Mouse (Mus musculus): ENCODE measurements around the gene Sult1b1. TPM values are rescaled to one million over a fixed set of nuclear protein-coding genes. Genes with fewer than 3 reads are reported as not detected.

The Sult1b1 gene
- not detected in 2 replicates for total RNA-seq (2014; rRNA removed)
- polyA plus RNA-seq (2015; fragmentation: Nextera tagmentation; extraction: Ambion mirVana), result not detected in 2 replicates

DNA sequence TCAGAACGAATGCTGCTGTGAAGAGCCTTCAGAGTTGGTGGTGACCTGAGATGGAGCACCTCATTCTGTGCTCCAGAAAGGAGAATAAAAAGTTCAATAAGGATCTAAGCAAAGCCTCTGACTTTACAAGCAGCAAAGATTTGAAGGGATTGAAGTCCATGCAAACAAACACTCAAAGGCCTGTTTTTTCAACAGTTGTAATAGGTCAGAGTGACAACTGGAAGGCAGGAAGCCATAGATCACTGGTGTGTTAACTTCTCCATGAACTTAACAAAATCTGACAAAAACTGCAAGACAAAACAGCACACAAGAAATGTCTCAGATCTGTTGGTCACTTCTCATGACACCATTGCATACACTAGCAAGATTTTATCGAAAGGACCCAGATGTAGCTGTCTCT is at the start of gene Sult1b1:
Gene Sult1b1 (minus strand): TSS at position 85 of the 400 bp plus-strand sequence.
- DNase-seq, result no peak
- no peak for ATAC-seq
- Histone ChIP-seq H3K4me1 (ENCODE audit: insufficient read depth) (no peaks in the 10 kb centered on the region), H3K4me3 (ENCODE audit: low read depth, low read length) (no peak within 1 kb of the TSS), H3K36me3 (ENCODE audit: insufficient read depth) (no peaks in the 10 kb centered on the region), H3K4me2 (ENCODE audit: low read depth) (no peak within 1 kb of the TSS), H3K27ac (ENCODE audit: low read depth, low read length) (no peak within 1 kb of the TSS), H3K9me3 (ENCODE audit: low read length) (no peaks in the 10 kb centered on the region), H3K9ac (no peak within 1 kb of the TSS), H3K27me3 (ENCODE audit: insufficient read depth, low read length) (no peaks in the 10 kb centered on the region)
- 94% methylated on average over 2 of the region's 2 CpGs for WGBS
- no peak for TF ChIP-seq CTCF (IDR thresholded peaks at IDR 0.05; ENCODE audit: low read depth)

GRCm38 (mm10) chr5:87580389-87580788 is 42.4 kb upstream of the Sult1b1 start:
- H3K9ac ChIP-seq, result no peak overlapping the region
- no peaks in the 10 kb centered on the region for H3K9me3 ChIP-seq (ENCODE audit: low read length)
- no peak overlapping the region for H3K27ac ChIP-seq (ENCODE audit: low read depth, low read length)
- H3K27me3 ChIP-seq (ENCODE audit: insufficient read depth, low read length), result no peaks in the 10 kb centered on the region
- H3K4me1 ChIP-seq (ENCODE audit: insufficient read depth), result no peaks in the 10 kb centered on the region
- no peak for ATAC-seq
- no peak overlapping the region for H3K4me2 ChIP-seq (ENCODE audit: low read depth)
- no peaks in the 10 kb centered on the region for H3K36me3 ChIP-seq (ENCODE audit: insufficient read depth)
- 75% methylated on average over 1 of the region's 1 CpGs for WGBS
- TF ChIP-seq CTCF (IDR thresholded peaks at IDR 0.05; ENCODE audit: low read depth), result no peak
- H3K4me3 ChIP-seq (ENCODE audit: low read depth, low read length), result no peak overlapping the region
- DNase-seq, result no peak

DNA sequence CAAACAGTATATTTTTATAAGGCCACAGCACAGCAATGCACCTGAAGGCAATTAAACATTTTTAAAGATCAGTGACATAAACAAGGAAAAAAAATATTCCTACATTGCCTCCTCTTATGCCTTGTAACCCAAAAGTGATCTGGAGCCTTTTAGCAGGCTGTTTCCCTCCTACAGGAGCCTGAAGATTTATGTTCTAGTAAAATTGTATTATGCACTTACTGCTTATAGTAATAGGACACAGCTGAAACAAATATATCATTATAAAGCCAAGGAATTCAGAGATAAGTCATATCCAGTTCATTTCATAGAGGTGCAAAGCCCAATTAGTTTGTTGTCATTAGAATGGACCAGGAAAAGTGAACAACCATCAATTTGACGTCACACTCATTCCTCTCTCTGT is 36.2 kb upstream of the Sult1b1 start:
- H3K27me3 ChIP-seq (ENCODE audit: insufficient read depth, low read length), result no peaks in the 10 kb centered on the region
- H3K4me3 ChIP-seq (ENCODE audit: low read depth, low read length), result no peak overlapping the region
- no peak overlapping the region for H3K9ac ChIP-seq
- H3K36me3 ChIP-seq (ENCODE audit: insufficient read depth), result no peaks in the 10 kb centered on the region
- H3K27ac ChIP-seq (ENCODE audit: low read depth, low read length), result no peak overlapping the region
- no peak for ATAC-seq
- H3K4me1 ChIP-seq (ENCODE audit: insufficient read depth), result no peaks in the 10 kb centered on the region
- TF ChIP-seq CTCF (IDR thresholded peaks at IDR 0.05; ENCODE audit: low read depth), result no peak
- no peaks in the 10 kb centered on the region for H3K9me3 ChIP-seq (ENCODE audit: low read length)
- no peak overlapping the region for H3K4me2 ChIP-seq (ENCODE audit: low read depth)
- WGBS, result 70% methylated on average over 1 of the region's 1 CpGs
- no peak for DNase-seq

- H3K9me3 ChIP-seq (ENCODE audit: low read length), result no peaks in the 10 kb centered on the region
- ATAC-seq (no peak), DNase-seq (no peak)
- H3K36me3 ChIP-seq (ENCODE audit: insufficient read depth), result no peaks in the 10 kb centered on the region
- no peak for TF ChIP-seq CTCF (IDR thresholded peaks at IDR 0.05; ENCODE audit: low read depth)
- no peaks in the 10 kb centered on the region for H3K27me3 ChIP-seq (ENCODE audit: insufficient read depth, low read length)
- H3K9ac ChIP-seq, result no peak overlapping the region
- H3K4me2 ChIP-seq (ENCODE audit: low read depth), result no peak overlapping the region
- no peaks in the 10 kb centered on the region for H3K4me1 ChIP-seq (ENCODE audit: insufficient read depth)
- no peak overlapping the region for H3K27ac ChIP-seq (ENCODE audit: low read depth, low read length)
- H3K4me3 ChIP-seq (ENCODE audit: low read depth, low read length), result no peak overlapping the region
- 56% methylated on average over 5 of the region's 5 CpGs for WGBS
Measured at GRCm38 (mm10) chr5:87573490-87573889, 35.5 kb upstream of the Sult1b1 start.

DNA sequence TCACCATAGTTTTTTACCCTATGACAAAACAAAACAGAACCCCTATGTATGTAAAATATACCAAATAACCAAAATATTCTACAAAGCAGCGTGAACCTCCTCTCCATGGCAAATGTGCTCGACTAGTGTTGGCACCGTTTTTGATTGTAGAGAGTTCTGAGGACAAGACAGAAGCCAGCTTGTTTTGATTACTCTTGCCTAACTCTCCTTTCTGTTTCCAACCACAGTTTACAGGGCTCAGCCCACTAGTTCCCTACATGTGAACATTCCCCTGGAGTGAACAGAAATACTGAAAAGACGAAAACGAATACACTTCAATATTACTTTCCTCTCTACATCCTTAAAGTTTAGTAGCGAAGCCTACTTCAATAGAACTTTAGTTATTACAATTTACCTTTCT is 34.8 kb upstream of the Sult1b1 start:
- H3K4me2 ChIP-seq (ENCODE audit: low read depth), result no peak overlapping the region
- H3K4me3 ChIP-seq (ENCODE audit: low read depth, low read length), result no peak overlapping the region
- H3K27ac ChIP-seq (ENCODE audit: low read depth, low read length), result no peak overlapping the region
- DNase-seq (no peak), ATAC-seq (no peak)
- no peaks in the 10 kb centered on the region for H3K4me1 ChIP-seq (ENCODE audit: insufficient read depth)
- TF ChIP-seq CTCF (IDR thresholded peaks at IDR 0.05; ENCODE audit: low read depth), result no peak
- H3K27me3 ChIP-seq (ENCODE audit: insufficient read depth, low read length), result no peaks in the 10 kb centered on the region
- 85% methylated on average over 6 of the region's 6 CpGs for WGBS
- H3K36me3 ChIP-seq (ENCODE audit: insufficient read depth), result no peaks in the 10 kb centered on the region
- no peaks in the 10 kb centered on the region for H3K9me3 ChIP-seq (ENCODE audit: low read length)
- H3K9ac ChIP-seq, result no peak overlapping the region

DNA sequence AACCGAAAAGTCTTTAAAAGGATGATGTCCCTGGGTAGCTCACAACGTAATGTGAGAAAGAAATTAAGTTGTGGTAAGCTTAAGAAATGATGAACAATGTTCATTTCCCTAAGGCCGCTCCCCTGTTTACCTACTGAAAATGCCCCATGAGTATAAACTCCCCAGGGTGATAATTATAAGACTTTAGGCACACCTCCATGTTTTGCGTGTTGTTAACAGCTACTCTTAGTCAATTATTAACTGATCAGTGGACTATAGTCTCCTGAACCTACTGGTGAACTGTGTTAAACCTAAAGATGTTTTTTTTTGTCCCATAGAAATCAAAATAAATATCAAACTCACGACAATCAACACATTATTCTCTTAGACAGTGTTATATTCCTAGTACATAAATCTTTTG is 30.9 kb upstream of the Sult1b1 start, which contains the start of gene Sult1d1:
Gene Sult1d1 (minus strand): TSS at position 183 of the 400 bp plus-strand sequence.
- TF ChIP-seq CTCF (IDR thresholded peaks at IDR 0.05; ENCODE audit: low read depth), result no peak
- Histone ChIP-seq H3K27me3 (ENCODE audit: insufficient read depth, low read length) (no peaks in the 10 kb centered on the region), H3K9ac (no peak within 1 kb of the TSS), H3K4me3 (ENCODE audit: low read depth, low read length) (no peak within 1 kb of the TSS), H3K4me1 (ENCODE audit: insufficient read depth) (no peaks in the 10 kb centered on the region), H3K4me2 (ENCODE audit: low read depth) (no peak within 1 kb of the TSS), H3K36me3 (ENCODE audit: insufficient read depth) (no peaks in the 10 kb centered on the region), H3K9me3 (ENCODE audit: low read length) (no peaks in the 10 kb centered on the region), H3K27ac (ENCODE audit: low read depth, low read length) (no peak within 1 kb of the TSS)
- ATAC-seq (no peak), DNase-seq (no peak)
- 85% methylated on average over 5 of the region's 5 CpGs for WGBS

DNA sequence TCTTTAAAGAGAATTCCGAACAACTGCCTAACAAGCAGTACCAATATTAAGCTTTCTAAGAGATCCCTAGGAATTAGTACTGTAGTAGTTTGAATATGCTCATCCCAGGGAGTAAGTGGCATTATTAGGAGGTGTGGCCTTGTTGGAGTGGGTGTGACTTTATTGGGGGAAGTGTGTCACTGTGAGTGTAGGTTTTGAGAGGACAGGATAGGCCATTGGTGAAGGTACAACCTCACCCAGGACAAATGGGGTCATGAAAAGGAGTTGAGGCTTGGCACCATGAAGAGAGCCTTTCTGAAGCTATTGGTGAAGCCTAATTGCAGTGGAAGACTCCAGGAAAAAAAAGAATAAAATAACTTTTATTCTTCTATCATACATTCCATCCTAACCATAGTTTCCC is 29.3 kb upstream of the Sult1b1 start:
- H3K36me3 ChIP-seq (ENCODE audit: insufficient read depth), result no peaks in the 10 kb centered on the region
- DNase-seq (no peak), ATAC-seq (no peak)
- no peak overlapping the region for H3K4me3 ChIP-seq (ENCODE audit: low read depth, low read length)
- H3K9ac ChIP-seq, result no peak overlapping the region
- H3K9me3 ChIP-seq (ENCODE audit: low read length), result no peaks in the 10 kb centered on the region
- H3K4me1 ChIP-seq (ENCODE audit: insufficient read depth), result no peaks in the 10 kb centered on the region
- H3K27ac ChIP-seq (ENCODE audit: low read depth, low read length), result no peak overlapping the region
- no peak for TF ChIP-seq CTCF (IDR thresholded peaks at IDR 0.05; ENCODE audit: low read depth)
- WGBS, result 94% methylated on average over 1 of the region's 1 CpGs
- no peaks in the 10 kb centered on the region for H3K27me3 ChIP-seq (ENCODE audit: insufficient read depth, low read length)
- no peak overlapping the region for H3K4me2 ChIP-seq (ENCODE audit: low read depth)

DNA sequence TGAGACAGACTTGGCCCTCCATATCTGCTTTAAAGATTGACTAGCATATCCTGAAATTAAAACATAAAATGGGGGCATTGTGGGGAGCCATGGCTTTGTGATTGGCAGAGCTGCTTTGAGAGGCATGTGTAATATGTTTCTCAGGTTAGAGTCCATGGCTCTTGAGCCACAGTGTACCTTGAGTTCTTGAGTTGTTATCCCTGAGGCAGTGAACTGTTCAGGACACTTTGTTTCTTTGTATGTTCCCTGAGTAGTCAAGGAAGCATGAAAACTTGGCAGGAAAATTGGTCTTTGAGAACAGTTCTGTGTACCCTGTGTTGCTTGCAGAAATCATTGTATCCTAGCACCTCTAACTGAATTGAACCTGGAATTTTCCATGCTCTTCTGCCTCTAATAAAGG is 25.0 kb upstream of the Sult1b1 start:
- H3K4me3 ChIP-seq (ENCODE audit: low read depth, low read length), result no peak overlapping the region
- no peak overlapping the region for H3K4me2 ChIP-seq (ENCODE audit: low read depth)
- ATAC-seq, result no peak
- no peaks in the 10 kb centered on the region for H3K9me3 ChIP-seq (ENCODE audit: low read length)
- H3K9ac ChIP-seq, result no peak overlapping the region
- no peak for TF ChIP-seq CTCF (IDR thresholded peaks at IDR 0.05; ENCODE audit: low read depth)
- DNase-seq, result no peak
- H3K36me3 ChIP-seq (ENCODE audit: insufficient read depth), result no peaks in the 10 kb centered on the region
- H3K27ac ChIP-seq (ENCODE audit: low read depth, low read length), result no peak overlapping the region
- no peaks in the 10 kb centered on the region for H3K4me1 ChIP-seq (ENCODE audit: insufficient read depth)
- H3K27me3 ChIP-seq (ENCODE audit: insufficient read depth, low read length), result no peaks in the 10 kb centered on the region

Data from forebrain, postnatal 0 days (tissue).